Mouse (Mus musculus): ENCODE data around the gene Zfp710. TPM values are rescaled to one million over a fixed set of nuclear protein-coding genes. Genes with fewer than 3 reads are reported as not detected.
"Not testable (repeated sequence)": the region's sequence is repeated elsewhere in the genome, so short reads cannot be mapped to it uniquely, and the experiment has no call there.

The Zfp710 gene
- polyA plus RNA-seq, 1 experiment from 2014 or later, result 31.3 TPM

DNA sequence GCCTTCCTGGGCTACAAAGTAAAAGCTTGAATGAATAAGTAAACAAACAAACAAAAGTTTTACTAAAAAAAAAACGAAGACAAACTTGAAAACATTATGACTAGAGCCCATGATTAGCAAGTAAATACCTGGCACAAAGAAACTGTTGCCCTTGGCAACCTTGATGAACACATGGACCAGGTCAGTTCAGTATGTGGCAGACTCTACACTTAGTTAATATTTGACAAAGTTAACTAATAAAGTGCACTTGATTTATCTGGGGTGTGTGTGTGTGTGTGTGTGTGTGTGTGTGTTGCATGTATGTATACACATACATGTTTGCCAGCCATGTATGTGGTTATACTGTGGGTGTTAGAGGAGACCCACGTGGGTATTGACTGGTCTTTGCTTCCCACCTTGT, 25.1 kb downstream of the Zfp710 start:
- Histone ChIP-seq H3K9ac (ENCODE audit: low read length) (no peak overlapping the region), H3K36me3 (ENCODE audit: control insufficient read depth, insufficient read depth, low read length) (no peaks in the 10 kb centered on the region), H3K4me3 (ENCODE audit: low read depth, low read length) (no peak overlapping the region), H3K27ac (ENCODE audit: low read depth, low read length) (no peak overlapping the region), H3K9me3 (ENCODE audit: control insufficient read depth, low read length) (no peaks in the 10 kb centered on the region), H3K27me3 (ENCODE audit: control insufficient read depth, insufficient read depth, low read length) (no peaks in the 10 kb centered on the region), H3K4me1 (ENCODE audit: control insufficient read depth, insufficient read depth, low read length) (peaks cover 8% of the 10 kb centered on the region), H3K4me2 (no peak overlapping the region)
- WGBS, result 72% methylated on average over 2 of the region's 2 CpGs
- no peak for ATAC-seq (ENCODE audit: low FRiP score)
- no peak for DNase-seq (ENCODE audit: low spot score, missing footprints)

DNA sequence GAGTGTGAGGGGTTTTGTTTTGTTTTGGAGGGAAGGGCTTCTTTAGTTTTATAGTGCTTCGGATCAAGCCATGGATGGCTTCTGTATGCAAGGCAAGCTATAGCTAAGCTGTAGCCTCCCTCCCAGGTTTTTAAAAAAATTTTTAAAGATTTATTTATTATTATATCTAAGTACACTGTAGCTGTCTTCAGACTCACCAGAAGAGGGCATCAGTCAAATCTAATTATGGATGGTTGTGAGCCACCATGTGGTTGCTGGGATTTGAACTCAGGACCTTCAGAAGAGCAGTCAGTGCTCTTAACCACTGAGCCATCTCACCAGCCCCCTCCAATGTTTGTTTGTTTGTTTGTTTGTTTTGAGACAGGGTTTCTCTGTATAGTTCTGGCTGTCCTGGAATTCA, 25.8 kb downstream of the Zfp710 start:
- not testable (repeated sequence) for H3K4me3 ChIP-seq (ENCODE audit: low read depth, low read length); H3K4me1 ChIP-seq (ENCODE audit: control insufficient read depth, insufficient read depth, low read length); DNase-seq (ENCODE audit: low spot score, missing footprints); H3K9me3 ChIP-seq (ENCODE audit: control insufficient read depth, low read length); H3K9ac ChIP-seq (ENCODE audit: low read length); ATAC-seq (ENCODE audit: low FRiP score); H3K4me2 ChIP-seq; H3K27me3 ChIP-seq (ENCODE audit: control insufficient read depth, insufficient read depth, low read length); H3K27ac ChIP-seq (ENCODE audit: low read depth, low read length); H3K36me3 ChIP-seq (ENCODE audit: control insufficient read depth, insufficient read depth, low read length)
- 94% methylated on average over 1 of the region's 1 CpGs for WGBS

DNA sequence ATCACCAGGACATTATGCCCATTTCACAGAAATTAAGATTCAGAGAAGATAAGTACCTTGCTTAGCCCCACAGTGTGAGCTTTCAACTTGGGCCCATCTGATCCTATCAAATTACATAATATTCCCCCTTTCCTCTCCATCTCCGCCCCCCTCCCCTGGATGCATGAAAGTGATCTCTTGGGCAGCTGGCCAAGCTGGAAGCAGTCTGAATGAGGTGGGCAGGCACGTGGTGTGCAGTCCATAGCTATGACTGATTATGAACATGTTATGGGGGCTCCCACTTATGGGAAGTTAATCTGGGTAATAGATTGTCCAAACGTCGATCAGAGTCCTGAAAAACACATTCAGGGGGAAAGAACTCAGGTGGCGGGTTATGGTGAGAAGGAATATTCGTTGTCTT, 27.2 kb downstream of the Zfp710 start:
- Histone ChIP-seq H3K4me3 (ENCODE audit: low read depth, low read length) (no peak overlapping the region), H3K27ac (ENCODE audit: low read depth, low read length) (no peak overlapping the region), H3K9me3 (ENCODE audit: control insufficient read depth, low read length) (no peaks in the 10 kb centered on the region), H3K4me1 (ENCODE audit: control insufficient read depth, insufficient read depth, low read length) (peaks cover 15% of the 10 kb centered on the region), H3K9ac (ENCODE audit: low read length) (no peak overlapping the region), H3K36me3 (ENCODE audit: control insufficient read depth, insufficient read depth, low read length) (no peaks in the 10 kb centered on the region), H3K27me3 (ENCODE audit: control insufficient read depth, insufficient read depth, low read length) (no peaks in the 10 kb centered on the region), H3K4me2 (no peak overlapping the region)
- ATAC-seq (ENCODE audit: low FRiP score) (no peak), DNase-seq (ENCODE audit: low spot score, missing footprints) (no peak)
- WGBS, result 89% methylated on average over 6 of the region's 6 CpGs

DNA sequence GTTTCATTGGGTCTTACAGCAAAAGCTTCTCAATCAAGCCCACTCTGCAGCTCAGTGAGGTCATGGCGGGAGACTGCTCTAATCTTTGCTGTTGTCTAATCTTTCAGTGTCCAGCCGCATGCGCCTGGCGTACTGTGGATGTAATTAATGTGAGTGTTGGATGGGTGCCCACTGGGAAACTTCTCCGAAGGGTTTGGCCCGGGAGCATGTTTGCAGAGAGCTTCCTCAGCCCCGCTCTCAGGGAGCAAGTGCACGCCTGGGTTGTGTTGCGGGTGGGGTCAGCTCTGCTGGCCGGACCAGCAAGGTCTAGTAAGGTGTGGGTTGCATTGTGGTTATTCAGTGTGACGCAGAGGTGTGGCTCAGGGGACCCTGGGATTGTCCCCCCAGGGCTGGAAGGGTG, 27.6 kb downstream of the Zfp710 start:
- ATAC-seq (ENCODE audit: low FRiP score) (no peak), DNase-seq (ENCODE audit: low spot score, missing footprints) (no peak)
- Histone ChIP-seq H3K9me3 (ENCODE audit: control insufficient read depth, low read length) (no peaks in the 10 kb centered on the region), H3K9ac (ENCODE audit: low read length) (no peak overlapping the region), H3K27me3 (ENCODE audit: control insufficient read depth, insufficient read depth, low read length) (no peaks in the 10 kb centered on the region), H3K27ac (ENCODE audit: low read depth, low read length) (no peak overlapping the region), H3K36me3 (ENCODE audit: control insufficient read depth, insufficient read depth, low read length) (no peaks in the 10 kb centered on the region), H3K4me2 (no peak overlapping the region), H3K4me3 (ENCODE audit: low read depth, low read length) (no peak overlapping the region), H3K4me1 (ENCODE audit: control insufficient read depth, insufficient read depth, low read length) (peaks cover 16% of the 10 kb centered on the region)
- 87% methylated on average over 11 of the region's 11 CpGs for WGBS

DNA sequence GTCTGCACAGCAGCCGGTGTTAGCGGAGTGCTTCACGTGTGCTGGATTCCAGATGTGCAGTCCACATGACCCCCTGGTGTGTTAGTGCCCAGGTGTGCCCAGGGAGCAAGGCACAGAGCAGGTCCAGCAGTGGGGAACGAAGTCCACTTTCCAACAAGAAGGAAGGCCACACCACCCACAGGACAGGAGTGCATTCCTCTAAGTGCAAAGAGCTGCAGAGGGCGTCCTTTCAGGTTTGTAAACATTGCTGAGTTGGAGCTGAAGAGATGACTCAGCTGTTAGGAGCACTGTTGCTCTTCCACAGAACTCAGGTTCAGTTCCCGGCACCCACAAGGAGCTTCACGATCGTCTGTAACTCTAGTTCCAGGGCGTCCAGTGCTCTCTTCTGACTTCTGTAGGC, 28.5 kb downstream of the Zfp710 start:
- no peak overlapping the region for H3K4me2 ChIP-seq
- no peak overlapping the region for H3K27ac ChIP-seq (ENCODE audit: low read depth, low read length)
- DNase-seq (ENCODE audit: low spot score, missing footprints) (no peak), ATAC-seq (ENCODE audit: low FRiP score) (no peak)
- no peak overlapping the region for H3K4me3 ChIP-seq (ENCODE audit: low read depth, low read length)
- H3K27me3 ChIP-seq (ENCODE audit: control insufficient read depth, insufficient read depth, low read length), result no peaks in the 10 kb centered on the region
- H3K4me1 ChIP-seq (ENCODE audit: control insufficient read depth, insufficient read depth, low read length), result peaks cover 25% of the 10 kb centered on the region
- no peak overlapping the region for H3K9ac ChIP-seq (ENCODE audit: low read length)
- no peaks in the 10 kb centered on the region for H3K9me3 ChIP-seq (ENCODE audit: control insufficient read depth, low read length)
- WGBS, result 90% methylated on average over 9 of the region's 9 CpGs
- H3K36me3 ChIP-seq (ENCODE audit: control insufficient read depth, insufficient read depth, low read length), result no peaks in the 10 kb centered on the region

DNA sequence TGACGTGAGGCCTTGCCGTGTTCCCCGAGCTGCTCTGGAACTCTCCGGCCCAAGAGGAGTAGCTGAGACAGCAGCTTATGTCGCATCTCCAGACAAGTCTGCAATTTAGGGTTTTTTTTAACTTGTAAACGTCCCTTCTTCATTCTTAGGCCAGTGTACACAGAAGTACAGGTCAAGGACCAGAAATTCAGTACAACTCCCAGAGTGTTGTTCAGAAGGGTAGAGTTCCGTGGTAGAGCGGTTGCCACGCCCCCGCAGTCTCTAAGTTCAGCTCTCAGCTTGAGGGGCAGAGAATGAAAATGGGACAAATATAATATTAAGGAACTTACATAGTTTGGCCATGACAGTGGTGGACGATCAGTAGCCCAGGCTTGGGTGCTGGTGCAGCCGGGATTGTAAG, 31.2 kb downstream of the Zfp710 start:
- DNase-seq (ENCODE audit: low spot score, missing footprints) (no peak), ATAC-seq (ENCODE audit: low FRiP score) (no peak)
- Histone ChIP-seq H3K4me3 (ENCODE audit: low read depth, low read length) (no peak overlapping the region), H3K27me3 (ENCODE audit: control insufficient read depth, insufficient read depth, low read length) (no peaks in the 10 kb centered on the region), H3K9me3 (ENCODE audit: control insufficient read depth, low read length) (no peaks in the 10 kb centered on the region), H3K4me2 (no peak overlapping the region), H3K27ac (ENCODE audit: low read depth, low read length) (no peak overlapping the region), H3K36me3 (ENCODE audit: control insufficient read depth, insufficient read depth, low read length) (no peaks in the 10 kb centered on the region), H3K4me1 (ENCODE audit: control insufficient read depth, insufficient read depth, low read length) (peaks cover 33% of the 10 kb centered on the region), H3K9ac (ENCODE audit: low read length) (no peak overlapping the region)
- 87% methylated on average over 12 of the region's 12 CpGs for WGBS

DNA sequence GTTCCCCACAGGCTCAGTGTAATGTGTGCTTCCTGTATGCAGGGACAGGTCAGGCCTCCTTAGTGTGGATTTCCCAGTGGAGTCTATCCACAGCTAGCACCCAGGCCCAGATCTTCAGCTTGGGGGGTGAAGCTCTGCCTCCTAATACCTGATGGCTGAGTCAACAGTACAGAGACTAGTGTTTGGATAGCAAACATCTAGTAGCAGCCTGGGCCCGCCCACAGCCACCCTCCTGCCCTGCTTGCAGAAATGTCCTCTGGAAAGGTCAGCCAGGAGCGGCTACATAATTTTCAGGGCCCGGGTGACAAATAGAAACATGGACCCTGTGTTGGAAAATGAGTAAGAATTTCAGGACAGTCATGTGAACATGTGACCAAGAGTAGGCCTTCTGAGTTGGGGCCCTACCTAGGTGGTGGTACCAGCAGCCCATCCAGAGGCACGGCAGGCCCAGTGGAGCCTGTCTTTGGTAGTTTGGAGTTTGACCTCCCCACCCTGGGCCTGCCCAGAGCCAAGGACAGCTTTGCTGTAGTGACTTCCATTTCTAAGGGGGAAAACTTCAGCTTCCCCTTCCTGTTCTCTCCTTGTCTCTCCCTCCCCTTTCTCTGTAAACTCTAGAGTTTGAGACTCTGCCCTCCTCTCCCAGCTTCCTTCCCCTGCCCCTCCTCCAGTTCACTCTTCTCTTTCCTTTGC, 32.5 kb downstream of the Zfp710 start:
- WGBS, result 58% methylated on average over 4 of the region's 4 CpGs
- Histone ChIP-seq H3K4me2 (peak overlapping the region; percentile 1; the same call in 1 of the 2 replicates), H3K9ac (ENCODE audit: low read length) (peak overlapping the region; percentile 40)

DNA sequence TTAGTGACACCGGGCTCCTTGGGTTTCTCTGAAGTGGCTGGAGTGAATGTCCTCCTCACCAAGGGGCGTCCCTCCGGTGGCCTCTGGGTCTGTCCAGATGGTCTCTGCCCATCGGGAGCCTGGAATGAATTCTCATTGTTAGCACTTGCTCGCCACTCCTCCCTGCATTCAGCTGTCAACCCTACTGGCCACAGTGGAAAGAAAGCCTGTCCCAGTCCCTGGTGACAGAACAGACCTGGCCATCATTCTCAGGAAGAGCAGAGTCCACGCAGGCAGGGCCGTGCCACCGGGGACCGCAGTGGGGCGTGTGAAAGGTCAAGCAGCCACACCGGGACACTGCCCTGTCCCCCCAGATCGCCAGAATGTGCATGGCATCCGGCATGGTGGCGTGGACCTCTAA, 33.2 kb downstream of the Zfp710 start:
- Histone ChIP-seq H3K4me3 (ENCODE audit: low read depth, low read length) (no peak overlapping the region), H3K9ac (ENCODE audit: low read length) (peak overlapping the region; percentile 40), H3K4me2 (peak overlapping the region; percentile 1; the same call in 1 of the 2 replicates), H3K4me1 (ENCODE audit: control insufficient read depth, insufficient read depth, low read length) (peaks cover 43% of the 10 kb centered on the region), H3K27me3 (ENCODE audit: control insufficient read depth, insufficient read depth, low read length) (no peaks in the 10 kb centered on the region), H3K27ac (ENCODE audit: low read depth, low read length) (peak overlapping the region; percentile 79), H3K36me3 (ENCODE audit: control insufficient read depth, insufficient read depth, low read length) (no peaks in the 10 kb centered on the region), H3K9me3 (ENCODE audit: control insufficient read depth, low read length) (no peaks in the 10 kb centered on the region)
- ATAC-seq (ENCODE audit: low FRiP score), result peak; percentile 66
- no peak for DNase-seq (ENCODE audit: low spot score, missing footprints)
- WGBS, result 23% methylated on average over 14 of the region's 14 CpGs

More for the DNA sequence above, 32.5 kb downstream of the Zfp710 start:
- Histone ChIP-seq H3K4me3 (ENCODE audit: low read depth, low read length) (no peak overlapping the region), H3K4me1 (ENCODE audit: control insufficient read depth, insufficient read depth, low read length) (peaks cover 37% of the 10 kb centered on the region), H3K27ac (ENCODE audit: low read depth, low read length) (peak overlapping the region; percentile 79), H3K27me3 (ENCODE audit: control insufficient read depth, insufficient read depth, low read length) (no peaks in the 10 kb centered on the region), H3K9me3 (ENCODE audit: control insufficient read depth, low read length) (no peaks in the 10 kb centered on the region), H3K36me3 (ENCODE audit: control insufficient read depth, insufficient read depth, low read length) (no peaks in the 10 kb centered on the region)
- DNase-seq (ENCODE audit: low spot score, missing footprints) (no peak), ATAC-seq (ENCODE audit: low FRiP score) (peak; percentile 12; the same call in 1 of the 2 replicates)

DNA sequence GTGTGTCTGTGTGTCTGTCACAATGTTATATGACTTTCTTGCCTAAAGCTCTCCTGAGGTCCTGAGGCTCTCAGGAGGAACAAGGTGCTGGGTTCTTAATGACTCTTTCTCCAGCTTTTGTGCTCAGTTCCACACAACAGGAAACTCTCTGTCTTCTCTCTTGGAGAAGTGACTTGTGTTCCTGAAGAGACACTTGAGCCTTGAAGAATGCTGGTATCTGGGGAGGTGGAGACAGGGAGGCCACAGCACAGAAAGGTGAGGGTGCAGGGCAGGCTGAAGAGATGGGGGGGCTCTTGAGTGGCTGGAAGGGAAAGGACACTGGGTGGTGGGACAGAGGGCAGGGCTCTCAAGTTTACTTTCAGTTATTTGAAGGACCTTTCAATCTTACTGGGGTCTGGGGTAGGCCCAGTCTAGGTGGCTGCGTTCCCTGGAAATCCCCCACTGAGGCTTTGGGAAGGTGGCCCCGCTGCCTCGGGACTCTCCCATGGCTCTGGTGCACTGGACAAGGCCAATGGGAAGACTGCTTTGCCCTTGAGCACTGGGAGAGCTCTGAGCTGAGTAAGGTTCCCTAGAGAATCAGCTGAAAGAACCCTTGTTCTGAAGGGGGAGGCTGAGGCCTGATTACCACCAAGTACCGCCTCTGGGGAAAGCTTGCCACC, 33.9 kb downstream of the Zfp710 start:
- no peak overlapping the region for H3K4me3 ChIP-seq (ENCODE audit: low read depth, low read length)
- H3K9ac ChIP-seq (ENCODE audit: low read length), result no peak overlapping the region
- DNase-seq (ENCODE audit: low spot score, missing footprints), result no peak
- H3K9me3 ChIP-seq (ENCODE audit: control insufficient read depth, low read length), result no peaks in the 10 kb centered on the region
- WGBS, result 78% methylated on average over 4 of the region's 4 CpGs
- no peak overlapping the region for H3K4me2 ChIP-seq
- ATAC-seq (ENCODE audit: low FRiP score), result no peak
- no peaks in the 10 kb centered on the region for H3K36me3 ChIP-seq (ENCODE audit: control insufficient read depth, insufficient read depth, low read length)
- peak overlapping the region; percentile 79; the same call in 1 of the 2 replicates for H3K27ac ChIP-seq (ENCODE audit: low read depth, low read length)
- no peaks in the 10 kb centered on the region for H3K27me3 ChIP-seq (ENCODE audit: control insufficient read depth, insufficient read depth, low read length)
- H3K4me1 ChIP-seq (ENCODE audit: control insufficient read depth, insufficient read depth, low read length), result peaks cover 50% of the 10 kb centered on the region
